7 mouse cellular contexts compared by ENCODE assay signal in the genomic region with DNA sequence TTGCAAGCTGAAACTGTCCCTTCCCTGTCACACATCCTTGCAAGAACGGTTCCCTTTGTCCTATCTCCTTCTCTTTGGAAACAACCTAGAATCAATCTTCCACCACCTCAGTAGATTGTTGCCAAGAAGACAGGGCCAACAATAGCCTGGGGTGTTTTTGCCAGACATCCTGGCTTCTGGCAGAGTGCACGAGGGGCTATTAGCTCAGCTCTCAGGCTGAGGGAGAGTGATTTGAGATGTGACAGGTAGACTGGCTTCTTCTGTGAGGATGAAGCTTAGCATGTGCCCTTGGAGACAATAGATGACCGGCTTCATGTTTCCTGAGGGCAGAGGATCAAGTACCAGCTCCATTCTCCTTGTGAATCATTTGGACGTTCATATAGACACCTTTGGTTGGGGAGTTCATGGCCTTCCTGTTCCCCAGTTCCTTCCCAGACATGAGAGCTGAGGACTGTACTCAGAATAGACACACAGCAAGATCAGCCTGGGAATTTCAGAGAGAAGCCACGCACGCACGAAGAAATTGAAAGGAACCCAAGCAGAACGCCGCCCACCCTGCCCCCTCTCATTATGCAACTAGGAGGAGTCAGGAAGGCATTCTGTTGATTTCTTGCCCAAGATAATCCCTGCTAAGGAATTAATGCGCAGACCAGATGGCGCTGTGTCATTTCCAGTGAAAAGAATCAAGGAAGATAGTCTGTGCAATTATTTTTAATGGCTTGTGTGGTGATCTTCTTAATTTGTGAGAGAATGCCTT.
DNase-seq lines count a peak whose midpoint lies in the region.

No protein-coding gene starts in this region.

- DNase-seq in Muller cell, postnatal 12 days (ENCODE audit: inconsistent ontology term), result peak; percentile 86
- peak; percentile 12 for DNase-seq in adrenal gland, postnatal 25 days
- peak; percentile 57 for DNase-seq in gastrocnemius, postnatal 25 days
- peak; percentile 56 for DNase-seq in kidney, postnatal 14 days
- DNase-seq in lung, postnatal 36 days, result peak; percentile 26
- DNase-seq in skeletal muscle tissue, adult 2 months (ENCODE audit: low read depth, low spot score), result peak; percentile 21
- no peak for DNase-seq in testis, postnatal 14 days (ENCODE audit: low spot score)
